Mouse (Mus musculus): ENCODE data around the gene Tmprss12. TPM values are rescaled to one million over a fixed set of nuclear protein-coding genes. Genes with fewer than 3 reads are reported as not detected.
"Not testable (repeated sequence)": the region's sequence is repeated elsewhere in the genome, so short reads cannot be mapped to it uniquely, and the experiment has no call there.

The Tmprss12 gene
- polyA plus RNA-seq, 1 experiment from 2014 or later, result not detected

GRCm38 (mm10) chr15:100258646-100259425 lies 21.8 kb upstream of the Tmprss12 start:
- no peak for ATAC-seq (ENCODE audit: low FRiP score, low TSS enrichment)

DNA sequence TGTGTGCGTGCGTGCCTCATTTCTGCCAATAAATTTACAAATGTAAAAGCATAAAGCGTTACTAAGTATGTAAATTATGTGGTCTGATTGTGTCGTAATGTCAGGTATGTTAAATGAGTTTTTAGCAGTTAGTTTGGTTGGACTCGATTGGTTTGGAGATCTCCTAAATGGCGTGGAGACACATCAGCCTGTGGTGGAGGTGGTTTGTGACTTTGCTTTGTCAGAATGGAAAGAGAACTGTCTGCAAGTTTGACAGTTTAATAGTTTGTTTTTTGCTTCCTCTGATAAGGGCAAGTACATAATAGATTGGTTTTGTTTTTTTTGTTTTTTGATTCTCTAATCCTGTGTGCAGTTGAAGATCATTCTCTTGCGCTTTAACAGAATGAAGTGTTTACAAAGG lies 20.3 kb upstream of the Tmprss12 start:
- H3K4me1 ChIP-seq (replicated peaks; ENCODE audit: control insufficient read depth, insufficient read depth); H3K9ac ChIP-seq (ENCODE audit: low read length); H3K27ac ChIP-seq (replicated peaks); H3K4me2 ChIP-seq (replicated peaks; ENCODE audit: low read depth); H3K4me3 ChIP-seq (ENCODE audit: low read depth, low read length); H3K9me3 ChIP-seq (ENCODE audit: control insufficient read depth, low read length); ATAC-seq (ENCODE audit: low FRiP score, low TSS enrichment); DNase-seq (ENCODE audit: low spot score); H3K36me3 ChIP-seq (ENCODE audit: control insufficient read depth, insufficient read depth, low read length); H3K27me3 ChIP-seq (ENCODE audit: control insufficient read depth, insufficient read depth, low read length): not testable (repeated sequence)
- 87% methylated on average over 5 of the region's 7 CpGs for WGBS

More at GRCm38 (mm10) chr15:100258646-100259425, 21.8 kb upstream of the Tmprss12 start:
- H3K4me1 ChIP-seq (replicated peaks; ENCODE audit: control insufficient read depth, insufficient read depth), result no peaks in the 10 kb centered on the region
- no peak overlapping the region for H3K27ac ChIP-seq (replicated peaks)
- H3K4me2 ChIP-seq (replicated peaks; ENCODE audit: low read depth), result no peak overlapping the region
- H3K36me3 ChIP-seq (ENCODE audit: control insufficient read depth, insufficient read depth, low read length), result peaks cover 19% of the 10 kb centered on the region; the same call in 1 of the 2 replicates
- no peaks in the 10 kb centered on the region for H3K27me3 ChIP-seq (ENCODE audit: control insufficient read depth, insufficient read depth, low read length)
- H3K4me3 ChIP-seq (ENCODE audit: low read depth, low read length), result no peak overlapping the region
- H3K9ac ChIP-seq (ENCODE audit: low read length), result no peak overlapping the region
- 91% methylated on average over 7 of the region's 7 CpGs for whole genome bisulfite sequencing
- no peaks in the 10 kb centered on the region for H3K9me3 ChIP-seq (ENCODE audit: control insufficient read depth, low read length)
- TF ChIP-seq EP300 (optimal IDR thresholded peaks at IDR 0.05), result no peak
- TF ChIP-seq CTCF (IDR thresholded peaks at IDR 0.05; ENCODE audit: low read depth), result no peak
- DNase-seq (ENCODE audit: low spot score), result no peak

- no peak overlapping the region for H3K9ac ChIP-seq (ENCODE audit: low read length)
- H3K27me3 ChIP-seq (ENCODE audit: control insufficient read depth, insufficient read depth, low read length), result no peaks in the 10 kb centered on the region
- H3K36me3 ChIP-seq (ENCODE audit: control insufficient read depth, insufficient read depth, low read length), result no peaks in the 10 kb centered on the region
- H3K9me3 ChIP-seq (ENCODE audit: control insufficient read depth, low read length), result no peaks in the 10 kb centered on the region
- ATAC-seq (ENCODE audit: low FRiP score, low TSS enrichment), result no peak
- H3K4me3 ChIP-seq (ENCODE audit: low read depth, low read length), result no peak overlapping the region
- no peaks in the 10 kb centered on the region for H3K4me1 ChIP-seq (replicated peaks; ENCODE audit: control insufficient read depth, insufficient read depth)
- TF ChIP-seq CTCF (IDR thresholded peaks at IDR 0.05; ENCODE audit: low read depth), result peak; percentile 72
- no peak for TF ChIP-seq EP300 (optimal IDR thresholded peaks at IDR 0.05)
- no peak overlapping the region for H3K27ac ChIP-seq (replicated peaks)
- no peak for DNase-seq (ENCODE audit: low spot score)
- 25% methylated on average over 4 of the region's 4 CpGs for WGBS
- no peak overlapping the region for H3K4me2 ChIP-seq (replicated peaks; ENCODE audit: low read depth)
Measured at GRCm38 (mm10) chr15:100263246-100263905, 17.3 kb upstream of the Tmprss12 start.

DNA sequence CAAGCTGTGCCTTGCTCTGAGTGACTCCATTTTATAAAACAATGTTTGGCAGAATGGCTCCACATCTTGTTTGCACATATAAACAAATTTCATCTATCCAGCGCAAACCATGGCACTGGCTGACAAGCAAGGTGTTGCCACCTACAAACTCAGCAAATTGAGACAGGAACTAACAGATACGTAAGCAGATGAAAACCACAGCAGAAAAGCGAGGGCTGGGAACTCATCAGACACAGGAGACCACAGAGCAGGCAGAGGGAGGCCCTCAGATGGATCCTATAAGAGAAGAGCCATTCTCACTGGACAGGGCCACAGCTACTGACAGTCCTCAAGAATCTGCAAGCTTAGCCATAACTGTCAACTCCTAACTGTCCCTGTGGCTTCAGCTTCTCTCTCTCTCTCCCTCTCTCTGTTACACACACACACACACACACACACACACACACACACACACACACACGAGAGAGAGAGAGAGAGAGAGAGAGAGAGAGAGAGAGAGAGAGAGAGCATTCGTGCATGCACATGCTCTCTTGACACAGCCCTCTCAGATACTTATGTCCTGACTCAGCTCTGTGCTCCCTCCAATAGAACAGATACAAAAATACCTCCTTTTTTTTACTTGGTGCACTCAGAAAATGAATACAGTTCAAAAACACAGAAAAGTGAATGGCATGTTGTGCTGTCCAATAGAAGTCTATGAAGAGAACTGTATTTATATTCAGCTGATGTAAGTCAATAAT lies 14.9 kb upstream of the Tmprss12 start:
- Histone ChIP-seq H3K4me2 (replicated peaks; ENCODE audit: low read depth) (no peak overlapping the region), H3K4me1 (replicated peaks; ENCODE audit: control insufficient read depth, insufficient read depth) (no peaks in the 10 kb centered on the region), H3K4me3 (ENCODE audit: low read depth, low read length) (no peak overlapping the region), H3K9me3 (ENCODE audit: control insufficient read depth, low read length) (no peaks in the 10 kb centered on the region), H3K27me3 (ENCODE audit: control insufficient read depth, insufficient read depth, low read length) (no peaks in the 10 kb centered on the region), H3K9ac (ENCODE audit: low read length) (no peak overlapping the region), H3K36me3 (ENCODE audit: control insufficient read depth, insufficient read depth, low read length) (no peaks in the 10 kb centered on the region), H3K27ac (replicated peaks) (no peak overlapping the region)
- ATAC-seq (ENCODE audit: low FRiP score, low TSS enrichment) (no peak), DNase-seq (ENCODE audit: low spot score) (no peak)
- TF ChIP-seq CTCF (IDR thresholded peaks at IDR 0.05; ENCODE audit: low read depth), result no peak
- no peak for TF ChIP-seq EP300 (optimal IDR thresholded peaks at IDR 0.05)
- 65% methylated on average over 5 of the region's 5 CpGs for WGBS

DNA sequence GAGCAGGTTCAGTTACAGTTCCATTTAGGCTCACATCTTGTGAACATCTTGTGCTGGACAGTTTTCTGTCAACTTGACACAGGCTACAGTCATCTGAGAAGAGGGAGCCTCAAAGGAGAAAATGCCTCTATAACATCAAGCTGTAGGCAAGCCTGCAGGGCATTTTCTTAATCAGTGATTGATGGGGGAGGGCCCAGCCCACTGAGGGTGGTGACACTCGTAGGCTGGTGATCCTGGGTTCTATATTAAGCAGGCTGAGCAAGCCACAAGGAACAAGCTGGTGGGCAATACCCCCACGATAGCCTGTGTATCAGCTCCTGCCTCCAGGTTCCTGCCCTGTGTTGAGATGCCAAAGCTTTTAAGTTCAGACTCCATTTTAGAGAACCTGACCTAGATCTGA lies 11.7 kb upstream of the Tmprss12 start:
- DNase-seq (ENCODE audit: low spot score) (no peak), ATAC-seq (ENCODE audit: low FRiP score, low TSS enrichment) (no peak)
- Histone ChIP-seq H3K27ac (replicated peaks) (no peak overlapping the region), H3K9ac (ENCODE audit: low read length) (no peak overlapping the region), H3K36me3 (ENCODE audit: control insufficient read depth, insufficient read depth, low read length) (no peaks in the 10 kb centered on the region), H3K4me1 (replicated peaks; ENCODE audit: control insufficient read depth, insufficient read depth) (no peaks in the 10 kb centered on the region), H3K9me3 (ENCODE audit: control insufficient read depth, low read length) (no peaks in the 10 kb centered on the region), H3K4me3 (ENCODE audit: low read depth, low read length) (no peak overlapping the region), H3K4me2 (replicated peaks; ENCODE audit: low read depth) (no peak overlapping the region), H3K27me3 (ENCODE audit: control insufficient read depth, insufficient read depth, low read length) (no peaks in the 10 kb centered on the region)
- WGBS, result 69% methylated on average over 2 of the region's 2 CpGs
- TF ChIP-seq CTCF (IDR thresholded peaks at IDR 0.05; ENCODE audit: low read depth) (no peak), EP300 (optimal IDR thresholded peaks at IDR 0.05) (no peak)
